Mouse (Mus musculus): ENCODE measurements at regions not wholly inside any gene's neighbourhood (a gene's known extent, or its start where the extent isn't known, plus 50 kb on each side); places are given as distances from the start of the nearest gene placed in this dataset.
A peak's percentile ranks its signal among the peaks of the same experiment; 100 is the strongest.
"Not testable (repeated sequence)": the region's sequence is repeated elsewhere in the genome, so short reads cannot be mapped to it uniquely, and the experiment has no call there.

- TF ChIP-seq CTCF (IDR thresholded peaks at IDR 0.05): no peak
- peak; percentile 85 for DNase-seq
These were observed 80.5 kb downstream of the Cpn2 start for GRCm38 (mm10) chr16:30186701-30187270.

GRCm38 (mm10) chr16:30187400-30187799 is 79.9 kb downstream of the Cpn2 start:
- no peak for TF ChIP-seq CTCF (IDR thresholded peaks at IDR 0.05)
- peak overlapping the region; percentile 98 for H3K27ac ChIP-seq
- peak; percentile 48 for DNase-seq
- intact Hi-C loops (cut with DNase I): loop anchor here (1.0 to 5.0 kb wide), 2 partner anchors 123 to 375 kb away; partner anchors contain the start of gene Hes1
- H3K4me3 ChIP-seq: peak overlapping the region; percentile 69

More at GRCm38 (mm10) chr16:30186701-30187270, 80.5 kb downstream of the Cpn2 start:
- Histone ChIP-seq H3K27ac (peak overlapping the region; percentile 98), H3K4me3 (peak overlapping the region; percentile 69)
- intact Hi-C loops (cut with DNase I): loop anchor here (1.0 to 5.0 kb wide), 2 partner anchors 122 to 374 kb away; partner anchors contain the start of gene Hes1

DNA sequence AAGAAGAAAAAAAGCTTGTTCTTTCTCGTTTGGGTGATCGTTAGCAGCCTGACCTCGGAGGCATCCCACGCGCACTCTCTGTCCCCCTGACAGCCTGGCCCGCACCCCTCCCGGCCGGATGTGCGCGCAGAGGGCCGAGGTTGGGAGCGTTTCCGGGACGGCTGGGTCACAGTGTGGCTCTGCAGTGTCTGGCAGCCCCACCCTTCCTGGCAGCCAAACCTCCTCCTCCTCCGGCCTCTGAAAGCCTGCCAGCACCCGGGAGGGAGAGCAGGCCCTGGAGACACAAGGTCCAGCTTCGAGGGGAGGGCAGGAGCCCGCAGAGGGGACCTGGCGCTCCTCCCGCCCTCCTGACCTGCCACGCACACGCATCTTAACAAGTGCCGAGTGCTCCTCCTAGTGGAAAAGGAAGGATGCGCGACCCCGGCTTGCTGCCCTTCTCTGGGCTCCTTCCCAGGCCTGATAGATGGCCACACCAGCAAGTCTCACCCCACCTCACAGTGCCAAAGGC is 79.3 kb downstream of the Cpn2 start:
- TF ChIP-seq CTCF (IDR thresholded peaks at IDR 0.05): peak; percentile 91; the same call in 1 of the 2 replicates
- peak overlapping the region; percentile 98 for H3K27ac ChIP-seq
- peak overlapping the region; percentile 69 for H3K4me3 ChIP-seq
- intact Hi-C loops (cut with DNase I): loop anchor here (1.0 to 5.0 kb wide), 6 partner anchors 121 to 454 kb away; partner anchors contain the start of gene Hes1
- peak; percentile 98 for DNase-seq

DNA sequence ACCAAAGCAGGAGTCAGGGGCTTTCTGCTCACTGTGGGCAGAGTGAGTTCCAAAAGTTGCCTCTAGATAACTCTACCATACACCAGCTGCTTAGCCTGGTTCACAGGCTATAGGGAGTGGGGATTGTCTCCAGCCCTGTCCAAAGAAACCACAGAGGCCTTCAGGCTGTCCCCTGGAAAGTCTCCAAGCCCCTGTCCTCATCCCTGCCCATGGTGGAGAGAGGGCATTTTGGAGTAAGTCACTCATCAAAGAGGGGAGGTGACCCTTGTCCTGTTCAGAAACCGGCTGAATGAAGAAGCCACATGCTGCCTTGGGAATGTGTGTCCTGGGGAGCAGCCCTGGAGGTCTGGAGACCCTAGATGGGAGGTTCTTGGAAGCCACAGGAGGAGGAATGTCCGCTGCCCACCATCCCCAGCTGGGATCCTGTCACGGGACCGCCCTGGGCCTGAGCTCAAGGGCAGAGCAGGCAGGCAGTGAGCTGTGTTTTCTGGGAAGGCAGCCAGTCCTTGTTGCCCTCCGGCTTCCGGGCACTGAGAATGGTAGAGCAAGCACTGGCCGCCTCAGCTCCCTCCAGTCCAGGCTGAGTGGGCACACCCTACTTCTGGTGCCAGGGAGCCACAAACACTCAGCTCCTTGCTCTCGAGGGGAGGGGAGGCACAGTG is 78.4 kb downstream of the Cpn2 start:
- peak overlapping the region; percentile 98 for H3K27ac ChIP-seq
- TF ChIP-seq CTCF (IDR thresholded peaks at IDR 0.05): no peak
- H3K4me3 ChIP-seq: no peak overlapping the region

GRCm38 (mm10) chr16:30190351-30190750 is 76.9 kb downstream of the Cpn2 start:
- intact Hi-C loops (cut with DNase I): loop anchor here (5.0 kb wide), 1 partner anchor 47 kb away; no protein-coding TSS in a partner anchor
- Histone ChIP-seq H3K27ac (peak overlapping the region; percentile 98; the same call in 1 of the 2 replicates), H3K4me3 (no peak overlapping the region)
- DNase-seq: no peak
- no peak for TF ChIP-seq CTCF (IDR thresholded peaks at IDR 0.05)

More for the DNA sequence above, 78.4 kb downstream of the Cpn2 start:
- intact Hi-C loops (cut with DNase I): loop anchor here (1.0 to 5.0 kb wide), 5 partner anchors 122 to 455 kb away; no protein-coding TSS in a partner anchor
- peak; percentile 78 for DNase-seq

DNA sequence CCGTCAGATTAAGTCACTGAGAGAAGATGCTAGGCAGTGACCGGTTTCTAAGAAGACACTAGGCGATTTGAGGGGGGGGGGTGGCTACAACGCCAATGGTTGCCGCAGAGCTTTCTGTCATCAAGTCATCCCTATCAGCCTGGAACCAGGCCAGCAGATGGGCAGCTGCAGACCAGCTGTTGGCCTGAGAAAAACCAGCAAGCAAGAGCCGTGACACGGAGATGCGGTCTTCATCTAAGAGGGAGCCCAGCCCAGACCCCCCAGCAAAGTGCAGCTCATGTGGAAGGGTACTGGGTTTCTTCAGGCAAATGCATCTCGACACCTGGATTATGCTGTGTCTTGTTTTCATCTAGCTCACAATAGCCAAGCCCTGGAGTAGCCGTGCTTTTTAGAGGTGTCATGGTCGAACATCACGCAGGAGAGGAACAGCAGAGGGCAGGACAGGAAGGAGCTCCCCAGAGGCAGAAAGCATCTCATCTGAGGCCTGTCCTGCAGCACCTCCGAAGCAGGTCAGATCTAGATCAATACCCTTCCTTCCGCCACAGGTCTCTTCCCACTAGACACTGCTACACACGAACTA is 76.3 kb downstream of the Cpn2 start:
- H3K27ac ChIP-seq: no peak overlapping the region
- intact Hi-C loops (cut with DNase I): loop anchor here (5.0 kb wide), 1 partner anchor 46 kb away; no protein-coding TSS in a partner anchor

GRCm38 (mm10) chr16:30193294-30194261 is 73.7 kb downstream of the Cpn2 start:
- intact Hi-C loops (cut with DNase I): loop anchor here (5.0 kb wide), 1 partner anchor 44 kb away; no protein-coding TSS in a partner anchor
- no peak overlapping the region for H3K4me3 ChIP-seq
- peak; percentile 62 for DNase-seq
- no peak overlapping the region for H3K27ac ChIP-seq
- TF ChIP-seq CTCF (IDR thresholded peaks at IDR 0.05): no peak

More for the DNA sequence above, 76.3 kb downstream of the Cpn2 start:
- no peak for DNase-seq
- no peak for TF ChIP-seq CTCF (IDR thresholded peaks at IDR 0.05)
- H3K4me3 ChIP-seq: no peak overlapping the region

- no peak for DNase-seq
- no peak overlapping the region for H3K27ac ChIP-seq
- no peak overlapping the region for H3K4me3 ChIP-seq
- TF ChIP-seq CTCF (IDR thresholded peaks at IDR 0.05): no peak
- intact Hi-C loops (cut with DNase I): loop anchor here (5.0 kb wide), 1 partner anchor 42 kb away; no protein-coding TSS in a partner anchor
These were observed 72.5 kb downstream of the Cpn2 start for GRCm38 (mm10) chr16:30194836-30195235.

- H3K4me3 ChIP-seq; intact Hi-C loops (cut with DNase I); H3K27ac ChIP-seq; DNase-seq: not testable (repeated sequence)
These were observed 71.4 kb downstream of the Cpn2 start for GRCm38 (mm10) chr16:30195859-30196258.

GRCm38 (mm10) chr16:30197351-30197750 is 69.9 kb downstream of the Cpn2 start:
- Histone ChIP-seq H3K4me3 (no peak overlapping the region), H3K27ac (no peak overlapping the region)
- TF ChIP-seq CTCF (IDR thresholded peaks at IDR 0.05): no peak
- DNase-seq: no peak
- intact Hi-C loops (cut with DNase I): no loop called here

GRCm38 (mm10) chr16:30199836-30200235 is 67.5 kb downstream of the Cpn2 start:
- no peak for TF ChIP-seq CTCF (IDR thresholded peaks at IDR 0.05)
- H3K4me3 ChIP-seq: no peak overlapping the region
- intact Hi-C loops (cut with DNase I): no loop called here
- no peak for DNase-seq
- no peak overlapping the region for H3K27ac ChIP-seq

DNA sequence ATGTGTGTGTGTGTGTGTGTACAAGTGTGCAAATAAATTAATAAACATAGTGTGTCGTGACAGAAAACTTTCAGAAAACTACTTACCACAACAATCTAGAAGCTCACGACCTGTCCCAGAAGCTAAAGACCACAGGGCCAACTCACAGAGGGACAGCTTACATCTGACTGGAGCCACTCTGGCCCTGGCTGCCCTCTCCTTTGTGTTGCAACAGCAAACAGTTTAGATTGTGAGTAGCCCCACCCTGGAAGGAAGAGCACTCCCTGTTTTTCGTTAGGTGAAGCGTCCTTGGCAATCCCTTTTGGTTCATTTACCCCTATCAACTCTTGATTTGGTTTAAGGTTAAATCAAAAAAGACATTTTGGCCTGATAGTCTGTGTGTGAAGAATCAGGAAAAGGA is 63.2 kb downstream of the Cpn2 start:
- H3K27ac ChIP-seq: no peak overlapping the region
- no peak overlapping the region for H3K4me3 ChIP-seq
- no peak for TF ChIP-seq CTCF (IDR thresholded peaks at IDR 0.05)
- no peak for DNase-seq
- intact Hi-C loops (cut with DNase I): no loop called here

All from gastrocnemius, adult 2 months (tissue).